Mouse (Mus musculus): ENCODE measurements at regions not wholly inside any gene's neighbourhood (a gene's known extent, or its start where the extent isn't known, plus 50 kb on each side); places are given as distances from the start of the nearest gene placed in this dataset.

GRCm38 (mm10) chr1:119115106-119115674 lies 61.8 kb upstream of the Gli2 start:
- no peak for DNase-seq

GRCm38 (mm10) chr1:119108578-119108977 lies 55.2 kb upstream of the Gli2 start:
- no peak for DNase-seq

GRCm38 (mm10) chr1:119106246-119106975 lies 53.0 kb upstream of the Gli2 start:
- DNase-seq, result no peak

Measured in kidney, adult 18-20 months (tissue).